Mouse (Mus musculus) bone marrow, adult 2 months (tissue): ENCODE measurements around the gene Gtf2ird1. TPM values are rescaled to one million over a fixed set of nuclear protein-coding genes. Genes with fewer than 3 reads are reported as not detected.
A peak's percentile ranks its signal among the peaks of the same experiment; 100 is the strongest.
"Not testable (repeated sequence)": the region's sequence is repeated elsewhere in the genome, so short reads cannot be mapped to it uniquely, and the experiment has no call there.

Experiments
- H3K27ac ChIP-seq: fragments of 200-500 bp; 2 replicates; pipeline ENCODE4 v1.5.1; 2012; ENCODE audit warnings: low read depth, mild to moderate bottlenecking, control low read depth, inconsistent platforms, low read length; ENCODE audit not compliant: control insufficient read depth, poor library complexity, insufficient read depth
- H3K4me1 ChIP-seq: fragments of 200-500 bp; 2 replicates; pipeline ENCODE4 v1.6.1; 2011; ENCODE audit warnings: low read length; ENCODE audit not compliant: control insufficient read depth, insufficient read depth
- H3K4me3 ChIP-seq: fragments of 200-500 bp; replicated peaks from 2 replicates; pipeline ENCODE3; 2011; ENCODE audit warnings: mild to moderate bottlenecking, low read depth, low read length, control low read depth; ENCODE audit not compliant: control insufficient read depth
- CTCF ChIP-seq: fragments of 200-500 bp; IDR thresholded peaks from 2 replicates; pipeline ENCODE4 v1.5.1; 2011; ENCODE audit warnings: low read length, control low read depth; ENCODE audit not compliant: control insufficient read depth, insufficient read depth
- POLR2A ChIP-seq: fragments of 200-500 bp; IDR thresholded peaks from 2 replicates; pipeline ENCODE4 v1.6.1; 2011; ENCODE audit warnings: low read depth, mild to moderate bottlenecking, control low read depth, low read length, borderline replicate concordance; ENCODE audit not compliant: control insufficient read depth
- WGBS: fragments of 180-500 bp; shearing (Covaris S2); methylation state at CpG from one replicate; pipeline ENCODE4 v1.1.7; 2018; 5-methylcytosine and 5-hydroxymethylcytosine counted together
- polyA plus RNA-seq: library from polyadenylated mRNA; stranded (reverse); fragments of >200 nt; gene quantifications from 2 replicates; pipeline ENCODE4 v1.2.4, GENCODE M21; 2011; ENCODE audit warnings: low replicate concordance; ENCODE audit not compliant: missing spikeins, insufficient read depth, insufficient read length

Gene Gtf2ird1
- polyA plus RNA-seq, 1 experiment, result 13.1 TPM

DNA sequence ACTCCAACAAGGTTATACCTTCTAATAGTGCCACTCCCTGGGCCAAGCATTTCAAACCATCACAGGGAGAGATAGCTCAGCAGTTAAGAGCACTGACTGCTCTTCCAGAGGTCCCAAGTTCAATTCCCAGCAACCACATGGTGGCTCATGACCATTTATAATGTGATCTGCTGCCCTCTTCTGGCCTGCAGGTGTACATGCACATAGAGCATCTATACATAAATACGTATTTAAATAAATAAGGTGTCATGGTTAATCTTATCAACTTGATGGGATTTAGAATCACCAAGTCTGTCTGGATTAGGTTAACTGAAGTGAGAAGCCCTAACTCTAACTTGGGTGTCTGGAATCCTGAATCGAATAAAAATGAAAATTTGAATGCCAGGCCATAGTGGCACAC lies 109.5 kb downstream of the Gtf2ird1 start:
- 69% methylated on average over 2 of the region's 2 CpGs for WGBS
- Histone ChIP-seq H3K27ac (no peak overlapping the region), H3K4me1 (no peaks in the 10 kb centered on the region; the same call in 1 of the 2 replicates), H3K4me3 (no peak overlapping the region)
- 0 out of 2 replicates have a peak, but pooled peaks have one; percentile 11 for TF ChIP-seq CTCF
- no peak for TF ChIP-seq POLR2A

DNA sequence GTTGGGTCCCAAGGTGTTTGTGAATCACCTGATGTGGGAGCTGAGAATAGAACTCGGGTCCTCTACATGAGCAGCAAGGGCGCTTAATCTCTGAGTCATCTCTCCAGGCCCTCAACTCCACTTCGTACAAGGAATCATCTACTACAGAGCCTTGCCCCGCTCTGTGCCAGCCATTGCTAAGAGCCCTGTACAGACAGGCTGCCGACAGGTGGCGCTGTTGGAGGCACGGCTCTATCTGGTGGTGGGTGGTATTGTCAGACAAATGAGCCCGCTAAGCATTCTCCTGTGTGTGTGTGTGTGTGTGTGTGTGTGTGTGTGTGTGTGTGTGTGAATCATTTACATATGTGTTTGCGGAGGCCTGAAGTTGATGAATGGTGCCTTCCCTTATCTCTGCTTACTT lies 111.1 kb downstream of the Gtf2ird1 start:
- Histone ChIP-seq H3K27ac (no peak overlapping the region), H3K4me3 (no peak overlapping the region), H3K4me1 (no peaks in the 10 kb centered on the region; the same call in 1 of the 2 replicates)
- TF ChIP-seq POLR2A (no peak), CTCF (peak; percentile 40; the same call in 1 of the 2 replicates)
- WGBS, result 77% methylated on average over 9 of the region's 9 CpGs

DNA sequence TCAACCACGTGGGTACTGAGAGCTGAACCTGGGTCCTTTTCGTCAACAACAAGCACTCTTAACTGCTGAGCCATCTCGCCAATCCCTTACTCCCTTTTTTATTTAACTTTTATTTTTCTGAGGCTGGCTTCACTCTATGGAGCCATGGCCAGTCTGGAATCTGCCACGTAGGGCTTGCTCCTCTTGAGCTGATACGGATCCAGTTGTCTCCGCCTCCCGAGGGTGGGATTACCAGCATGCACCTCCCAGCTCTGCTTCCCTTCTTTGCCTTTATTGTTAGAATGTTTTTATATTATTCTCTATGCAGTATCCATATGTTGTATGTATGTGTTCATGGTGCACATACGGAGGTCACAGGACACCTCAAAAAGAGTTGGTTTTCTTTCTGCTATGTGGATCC lies 112.4 kb downstream of the Gtf2ird1 start:
- TF ChIP-seq POLR2A, result no peak
- no peak for TF ChIP-seq CTCF
- WGBS, result 78% methylated on average over 8 of the region's 8 CpGs
- Histone ChIP-seq H3K27ac (no peak overlapping the region), H3K4me1 (no peaks in the 10 kb centered on the region; the same call in 1 of the 2 replicates), H3K4me3 (no peak overlapping the region)

DNA sequence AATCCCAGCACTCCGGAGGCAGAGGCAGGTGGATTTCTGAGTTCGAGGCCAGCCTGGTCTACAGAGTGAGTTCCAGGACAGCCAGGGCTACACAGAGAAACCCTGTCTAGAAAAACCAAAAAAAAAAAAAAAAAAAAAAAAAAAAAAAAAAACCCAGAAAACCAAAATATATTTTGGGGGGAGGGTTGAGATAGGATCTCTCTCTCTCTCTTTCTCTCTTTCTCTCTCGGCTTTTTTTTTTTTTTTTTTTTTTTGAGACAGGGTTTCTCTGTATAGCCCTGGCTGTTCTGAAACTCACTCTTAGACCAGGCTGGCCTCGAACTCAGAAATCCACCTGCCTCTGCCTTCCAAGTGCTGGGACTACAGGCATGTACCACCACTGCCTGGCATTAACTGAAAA lies 113.0 kb downstream of the Gtf2ird1 start:
- not testable (repeated sequence) for H3K4me3 ChIP-seq, H3K4me1 ChIP-seq, H3K27ac ChIP-seq
- 73% methylated on average over 4 of the region's 4 CpGs for WGBS

DNA sequence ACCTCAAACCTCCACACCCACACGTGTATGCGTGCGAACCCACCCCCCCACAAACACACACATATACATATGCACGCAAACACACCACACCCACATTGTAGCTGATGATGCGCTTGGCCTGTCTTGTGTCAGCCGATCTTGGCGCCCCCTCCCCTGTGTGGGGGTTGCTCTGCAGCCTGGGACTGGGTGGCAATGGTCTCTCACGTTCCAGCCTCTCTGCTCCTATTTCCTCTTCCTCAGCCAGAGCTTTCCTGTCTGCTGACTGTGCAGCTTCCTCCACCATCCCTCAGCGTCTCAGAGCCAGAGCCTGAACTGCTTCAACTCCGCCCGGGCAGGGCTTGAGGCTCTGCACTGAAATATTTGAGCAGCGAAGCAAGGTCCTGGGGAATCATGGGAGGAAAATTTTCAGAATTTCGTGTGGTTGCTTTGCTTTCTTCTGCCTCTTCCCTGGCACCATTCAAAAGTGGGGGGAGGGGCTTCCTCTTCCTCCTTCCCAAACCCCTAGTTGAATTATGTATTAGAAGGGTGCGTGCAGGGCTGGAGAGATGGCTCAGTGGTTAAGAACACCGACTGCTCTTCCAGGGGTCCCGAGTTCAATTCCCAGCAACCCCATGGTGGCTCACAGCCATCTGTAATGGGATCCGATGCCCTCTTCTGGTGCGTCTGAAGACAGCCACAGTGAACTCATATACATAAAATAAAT lies 113.9 kb downstream of the Gtf2ird1 start:
- Histone ChIP-seq H3K4me3 (peak overlapping the region; percentile 12), H3K4me1 (no peaks in the 10 kb centered on the region; the same call in 1 of the 2 replicates), H3K27ac (no peak overlapping the region)
- no peak for TF ChIP-seq CTCF
- TF ChIP-seq POLR2A, result no peak
- 33% methylated on average over 18 of the region's 18 CpGs for WGBS

DNA sequence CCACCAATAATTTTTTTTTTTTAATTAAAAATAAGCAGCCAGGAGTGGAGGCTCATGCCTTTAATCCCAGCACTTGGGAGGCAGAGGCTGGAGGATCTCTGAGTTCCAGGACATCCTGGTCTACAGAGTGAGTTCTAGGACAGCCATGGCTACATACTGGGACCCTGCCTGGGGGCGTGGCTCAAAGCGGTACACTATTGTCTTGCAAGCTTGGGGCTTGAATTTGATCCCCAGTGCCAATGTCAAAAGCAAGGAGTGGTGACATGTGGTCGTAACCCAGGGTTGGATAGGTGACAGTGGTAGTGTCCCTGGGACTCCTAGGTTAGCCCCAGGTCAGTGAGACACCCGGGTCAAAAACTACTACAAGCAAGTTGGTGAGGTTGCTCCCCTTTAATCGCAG lies 114.8 kb downstream of the Gtf2ird1 start:
- H3K27ac ChIP-seq, result no peak overlapping the region
- no peaks in the 10 kb centered on the region; the same call in 1 of the 2 replicates for H3K4me1 ChIP-seq
- no peak overlapping the region for H3K4me3 ChIP-seq
- no peak for TF ChIP-seq POLR2A
- no peak for TF ChIP-seq CTCF
- 78% methylated on average over 5 of the region's 5 CpGs for WGBS

DNA sequence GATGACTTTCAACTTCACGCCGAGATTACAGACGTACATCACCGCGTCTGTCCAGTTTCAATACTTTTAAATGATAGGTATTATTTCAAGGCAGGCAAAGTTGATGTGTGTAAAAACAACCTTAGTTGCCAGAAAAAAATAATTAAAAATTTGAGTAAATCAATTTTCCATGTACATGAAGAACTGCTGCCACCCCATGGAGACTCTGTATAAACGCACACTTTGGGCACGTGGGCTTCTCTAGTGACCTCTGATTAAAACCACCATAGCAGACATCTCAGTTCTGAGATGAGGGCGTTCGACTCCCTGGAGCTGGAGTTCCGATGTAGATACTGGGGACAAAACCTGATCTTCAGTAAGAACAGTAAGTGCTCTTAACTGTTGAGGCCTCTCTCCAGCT lies 115.2 kb downstream of the Gtf2ird1 start:
- 45% methylated on average over 10 of the region's 10 CpGs for WGBS

DNA sequence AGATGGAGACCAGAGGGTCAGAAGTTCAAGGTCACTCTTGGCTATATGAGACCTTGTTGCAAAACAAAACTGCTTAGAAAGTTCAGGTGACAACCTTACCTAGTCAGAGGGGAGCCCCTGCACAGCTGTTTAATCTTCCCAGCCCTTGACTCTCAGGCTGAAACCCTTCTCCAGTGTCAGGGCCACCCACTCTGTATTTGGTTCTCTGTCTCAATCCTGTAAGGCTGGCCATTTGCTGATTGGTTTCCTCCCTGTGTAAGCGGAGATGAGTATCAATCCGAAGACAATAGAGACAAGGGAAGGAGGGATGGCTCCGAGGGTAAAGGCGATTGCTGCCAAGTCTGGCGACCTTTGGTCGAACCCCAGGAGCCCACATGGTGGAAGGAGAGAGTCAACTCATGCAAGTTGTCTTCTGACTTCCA lies 116.4 kb downstream of the Gtf2ird1 start:
- H3K4me1 ChIP-seq, result no peaks in the 10 kb centered on the region; the same call in 1 of the 2 replicates
- TF ChIP-seq CTCF, result no peak
- no peak for TF ChIP-seq POLR2A
- WGBS, result 77% methylated on average over 6 of the region's 6 CpGs

More for the DNA sequence above, 115.2 kb downstream of the Gtf2ird1 start:
- Histone ChIP-seq H3K4me1 (no peaks in the 10 kb centered on the region; the same call in 1 of the 2 replicates), H3K27ac (no peak overlapping the region), H3K4me3 (no peak overlapping the region)
- TF ChIP-seq CTCF (no peak), POLR2A (no peak)

DNA sequence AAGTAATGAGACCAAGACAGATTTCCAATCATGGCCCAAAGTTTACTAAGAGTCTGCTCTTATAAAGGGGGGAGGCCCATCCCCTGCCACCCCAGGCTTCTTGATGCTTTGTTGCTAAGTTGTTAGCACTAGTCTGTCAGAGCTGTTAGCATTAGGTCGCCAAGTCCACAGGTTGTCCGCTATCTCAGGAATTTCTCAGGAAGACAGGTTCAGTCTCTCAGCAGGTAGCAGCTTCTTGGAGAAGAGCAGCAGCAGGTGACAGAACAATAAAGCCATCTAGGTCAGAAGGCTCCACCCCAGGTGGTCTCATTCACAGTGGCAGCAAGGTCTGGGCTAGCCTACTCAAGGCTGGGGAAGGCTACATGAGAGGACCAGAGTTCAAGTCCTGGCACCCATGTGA lies 119.5 kb downstream of the Gtf2ird1 start:
- WGBS, result 90% methylated on average over 2 of the region's 2 CpGs
- H3K27ac ChIP-seq, H3K4me3 ChIP-seq, H3K4me1 ChIP-seq: not testable (repeated sequence)

More for the DNA sequence above, 116.4 kb downstream of the Gtf2ird1 start:
- Histone ChIP-seq H3K4me3 (no peak overlapping the region), H3K27ac (no peak overlapping the region)
